Mouse (Mus musculus) effector memory CD4-positive, alpha-beta T cell, adult 5 months (primary cell): ENCODE results near the gene Arpc3. TPM values are rescaled to one million over a fixed set of nuclear protein-coding genes. Genes with fewer than 3 reads are reported as not detected.

Source experiments
- polyA plus RNA-seq: library from polyadenylated mRNA; unstranded; fragments of 100-300 nt; shearing (Covaris generic); gene quantifications from one replicate; pipeline ENCODE4 v1.2.1, GENCODE M21; 2017

Arpc3 gene
- polyA plus RNA-seq = 1,084 TPM

DNA sequence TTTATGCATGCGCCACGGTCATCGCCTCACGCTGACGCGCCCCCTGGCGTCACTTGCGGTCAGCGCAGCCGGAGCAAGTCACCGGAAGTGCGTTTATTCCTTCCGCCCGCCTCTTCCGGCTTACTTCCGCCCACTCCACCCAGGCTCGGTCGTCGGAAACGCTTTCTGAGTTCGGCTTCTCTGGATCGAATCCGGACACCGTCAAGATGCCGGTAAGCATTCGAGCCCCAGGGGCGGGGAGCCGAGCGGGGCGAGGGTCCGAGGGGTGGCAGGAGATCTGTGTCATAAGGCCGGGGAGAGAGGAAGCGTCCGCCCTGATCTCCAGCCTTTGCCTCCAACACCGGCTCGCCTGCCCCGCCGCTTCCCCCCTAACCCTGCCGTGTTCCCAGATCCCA, at the start of gene Arpc3:
Arpc3 (plus strand) TSS at position 93 of the 395 bp plus-strand sequence.

DNA sequence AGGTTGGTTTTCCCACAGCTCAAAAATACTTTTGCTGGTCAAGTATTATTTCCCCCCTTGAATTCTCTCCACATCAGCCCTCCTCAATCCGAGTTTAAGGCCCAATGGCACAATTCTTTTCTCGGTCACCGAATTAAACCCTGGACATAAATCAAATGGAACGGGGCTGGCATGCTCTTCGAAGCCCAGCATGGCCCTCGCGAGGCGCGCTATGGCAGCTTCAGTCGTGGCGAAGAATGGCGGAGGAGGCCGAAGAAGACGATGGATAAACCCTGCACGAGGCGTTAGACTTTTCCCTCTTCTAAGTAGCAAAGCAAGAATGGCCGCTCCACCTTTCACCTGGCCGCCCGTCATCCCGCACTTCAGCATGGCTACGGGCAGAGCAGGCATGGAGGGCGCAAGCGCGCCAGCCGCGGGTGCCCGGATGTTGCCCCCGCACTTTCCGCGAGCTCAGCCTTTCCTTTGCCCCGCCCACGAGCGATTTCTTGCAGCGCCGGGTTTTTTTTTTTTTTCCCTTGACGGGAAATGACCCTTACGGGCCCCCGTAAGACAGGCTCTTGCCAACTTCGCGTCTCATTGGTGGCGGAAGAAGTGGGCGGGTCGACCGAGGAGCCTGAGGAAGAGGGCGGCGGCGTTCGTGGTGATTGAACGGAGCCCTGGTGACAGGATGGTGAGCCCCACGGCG, 37.7 kb upstream of the Arpc3 start, which contains the start of the genes Rad9b and Vps29:
Rad9b (minus strand) TSS at position 427 of the 685 bp plus-strand sequence.
Vps29 (plus strand) TSS at position 563 of the 685 bp plus-strand sequence.

DNA sequence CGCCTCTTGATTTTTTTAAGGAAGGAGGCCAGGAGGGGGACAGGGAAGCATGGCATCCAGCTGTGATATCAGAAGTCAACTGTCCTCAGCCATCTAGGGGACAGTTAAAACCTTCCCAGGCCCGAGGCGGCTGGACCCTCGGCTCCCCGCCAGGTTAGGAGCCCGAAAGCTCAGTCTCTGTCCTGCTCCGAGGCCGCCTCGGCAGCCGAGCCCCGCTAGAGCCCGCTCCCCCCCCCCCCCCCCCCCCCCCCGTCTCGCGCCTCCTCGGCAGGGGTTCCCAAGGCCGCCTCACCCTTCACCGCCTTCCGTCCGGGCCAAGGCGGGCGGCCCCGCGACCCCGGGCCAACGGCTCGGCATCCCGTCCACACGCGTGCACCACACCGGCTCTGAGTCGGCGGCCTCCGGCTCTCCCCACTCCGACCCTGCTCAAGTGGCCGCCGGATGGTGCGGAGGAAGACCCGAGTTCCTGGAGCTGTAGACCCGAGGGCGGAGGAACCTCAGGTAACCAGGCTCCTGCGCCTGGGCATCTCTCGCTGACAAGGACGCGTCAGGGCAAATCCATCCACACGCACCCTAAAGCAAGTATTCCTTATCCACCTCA, 20.0 kb upstream of the Arpc3 start, which contains the start of gene Gpn3:
Gpn3 (plus strand) TSS at position 286 of the 601 bp plus-strand sequence.

DNA sequence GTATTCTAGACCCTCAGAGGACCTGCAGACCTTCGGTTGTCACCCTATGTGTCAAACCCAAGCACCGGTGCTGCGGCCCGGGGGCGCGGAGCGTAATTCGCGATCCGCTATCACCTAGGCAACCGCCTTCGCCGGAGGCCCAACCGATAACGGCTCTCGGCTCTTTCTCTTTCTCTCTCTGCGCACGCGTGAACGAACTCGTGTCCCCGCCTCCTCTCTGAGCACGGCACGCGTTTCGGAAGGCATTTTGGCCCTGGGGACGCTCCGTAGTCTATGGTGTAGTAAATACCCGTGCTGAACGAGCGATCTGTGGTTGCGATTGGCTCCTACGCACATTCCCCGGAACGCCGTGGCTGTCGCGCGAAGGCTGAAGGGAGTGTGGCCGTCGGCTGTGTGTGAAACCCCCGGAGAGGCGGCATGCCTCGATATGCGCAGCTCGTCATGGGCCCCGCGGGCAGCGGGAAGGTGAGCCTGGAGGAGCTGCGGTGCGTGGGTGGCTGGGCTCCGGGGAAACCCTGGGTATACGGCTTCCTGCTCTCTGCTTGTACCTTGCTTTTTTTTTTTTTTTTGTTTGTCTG, 19.4 kb upstream of the Arpc3 start, which contains the start of gene Fam216a:
Fam216a (minus strand) TSS at position 173 of the 578 bp plus-strand sequence.

DNA sequence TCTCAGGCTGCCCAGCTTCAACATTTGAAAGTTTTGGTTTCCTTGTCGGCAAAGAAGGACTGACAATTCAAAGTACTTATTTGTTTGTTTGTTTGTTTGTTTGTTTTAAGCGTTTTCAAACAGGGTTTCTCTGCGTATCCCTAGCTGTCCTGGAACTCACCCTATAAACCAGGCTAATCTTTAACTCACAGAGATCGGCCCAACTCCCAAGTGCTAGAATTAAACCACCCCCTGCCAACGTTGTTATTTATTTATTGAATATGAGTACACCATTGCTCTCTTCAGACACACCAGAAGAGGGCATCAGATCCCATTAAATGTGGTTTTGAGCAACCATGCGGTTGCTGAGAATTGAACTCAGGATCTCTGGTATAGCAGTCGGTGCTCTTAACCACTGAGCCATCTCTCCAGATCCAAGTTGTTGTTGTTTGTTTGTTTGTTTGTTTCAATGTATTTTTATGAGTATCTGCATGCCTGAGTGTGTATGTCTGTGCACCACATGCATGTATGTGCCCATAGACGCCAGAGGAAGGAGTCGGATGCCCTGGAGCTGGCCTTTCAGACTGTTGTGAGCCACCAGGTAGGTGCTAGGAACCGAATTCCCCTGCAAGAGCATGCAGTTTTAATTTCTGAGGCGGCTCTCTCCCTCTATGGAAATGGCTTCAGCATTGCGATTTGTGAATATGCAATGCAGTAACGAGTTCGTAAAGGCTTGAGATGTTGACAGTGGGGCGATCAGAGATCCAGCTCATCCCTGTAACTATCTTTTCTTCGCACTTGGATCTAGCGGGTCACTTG, 29.8 kb downstream of the Arpc3 start, which contains the start of gene Anapc7:
Anapc7 (plus strand) TSS at position 423 of the 798 bp plus-strand sequence.

Other genes starting within 250 kb of the Arpc3 start
- gene Ppp1cc, start 233.6 kb upstream of the Arpc3 start, polyA plus RNA-seq = 988 TPM
- gene Hvcn1, start 185.1 kb upstream of the Arpc3 start, polyA plus RNA-seq = 72.2 TPM
- 2.0 TPM for gene Tctn1, start 127.4 kb upstream of the Arpc3 start, polyA plus RNA-seq
- gene Pptc7, start 107.5 kb upstream of the Arpc3 start, polyA plus RNA-seq = 68.3 TPM
- gene Rad9b, start 37.6 kb upstream of the Arpc3 start, polyA plus RNA-seq = 4.7 TPM
- gene Vps29, start 37.5 kb upstream of the Arpc3 start, polyA plus RNA-seq = 117 TPM
- gene Gpn3, start 20.0 kb upstream of the Arpc3 start, polyA plus RNA-seq = 128 TPM
- 21.1 TPM for gene Fam216a, start 19.5 kb upstream of the Arpc3 start, polyA plus RNA-seq
- gene Anapc7, start 29.8 kb downstream of the Arpc3 start, polyA plus RNA-seq = 27.3 TPM
- 88.9 TPM for gene Atp2a2, start 110.3 kb downstream of the Arpc3 start, polyA plus RNA-seq
- 4.1 TPM for gene Ift81, start 222.6 kb downstream of the Arpc3 start, polyA plus RNA-seq